Mouse (Mus musculus) natural killer cell, adult 2 months (primary cell): ENCODE data around the gene Ndufv1.

Experiments used
- DNase-seq, 2 experiments: peaks; one replicate each; pipeline ENCODE4 v3.0.0; 2022; ENCODE audit warnings: low spot score in 2 of 2

Gene Ndufv1

GRCm38 (mm10) chr19:4001752-4002151 lies 10.9 kb downstream of the Ndufv1 start:
- DNase-seq = no peak

DNA sequence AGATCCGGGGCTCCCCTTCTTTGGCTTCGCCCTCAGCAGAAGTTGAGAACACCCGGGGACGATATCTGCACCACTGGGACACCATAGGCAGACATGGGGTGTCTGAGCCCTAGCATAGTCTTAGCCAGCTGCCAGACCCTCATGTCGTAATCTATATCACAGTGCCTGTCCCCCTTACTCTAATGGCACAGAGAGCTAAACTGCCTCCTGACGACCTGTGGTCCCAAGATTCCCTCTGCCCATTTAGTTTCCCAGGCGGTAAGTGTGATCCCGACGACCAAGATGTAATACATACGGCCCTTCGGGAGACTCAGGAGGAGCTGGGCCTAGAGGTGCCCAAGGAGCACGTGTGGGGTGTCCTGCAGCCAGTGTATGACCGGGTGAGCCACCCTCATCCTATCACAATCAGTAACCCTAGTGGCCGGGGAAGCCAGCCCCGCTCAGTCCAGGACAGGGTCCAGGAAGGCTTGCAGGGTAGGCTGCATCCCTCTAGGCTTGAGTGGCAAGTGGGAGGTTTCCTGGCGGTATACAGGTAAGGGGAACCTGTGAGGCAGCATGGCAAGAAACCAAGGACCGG lies 11.6 kb downstream of the Ndufv1 start:
- no peak for DNase-seq

DNA sequence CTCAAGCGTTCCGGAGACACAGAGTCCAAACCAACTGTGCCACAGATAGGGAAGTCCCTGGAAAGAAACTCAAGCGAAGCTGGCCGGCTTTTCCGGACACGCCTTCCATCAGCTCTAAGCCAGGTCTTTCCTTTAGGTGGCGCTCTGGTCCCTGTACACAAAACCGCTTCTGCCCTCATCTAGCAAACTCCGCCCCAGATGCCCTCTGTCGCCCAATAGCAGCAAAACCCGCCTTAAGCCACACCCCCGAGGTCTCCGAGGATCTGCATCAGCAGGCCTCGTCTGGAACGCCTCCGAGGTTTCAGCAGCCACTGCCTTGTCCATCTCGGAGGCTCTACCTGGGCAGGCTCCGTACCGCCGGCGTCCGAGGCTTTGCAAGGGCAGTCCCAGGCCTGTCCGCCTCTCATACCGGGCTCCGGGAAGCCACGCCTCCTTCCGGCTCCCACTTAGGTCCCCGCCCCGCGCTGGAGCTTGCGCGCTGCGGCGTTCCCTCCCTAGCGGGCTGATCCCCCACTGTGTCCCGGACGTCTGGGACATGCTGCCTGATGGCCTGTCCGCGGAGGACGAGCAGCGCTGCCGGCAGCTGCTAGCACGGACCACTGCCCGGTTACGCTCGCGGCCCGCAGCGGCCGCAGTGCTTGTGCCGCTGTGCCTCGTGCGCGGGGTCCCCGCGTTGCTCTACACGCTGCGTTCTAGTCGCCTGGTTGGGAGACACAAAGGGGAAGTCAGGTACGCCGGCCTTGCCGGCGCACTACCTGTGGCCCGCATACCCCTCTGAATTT lies 12.3 kb downstream of the Ndufv1 start, which contains the start of the genes Nudt8 and Gm49405:
TSS of gene Nudt8 (plus strand) at position 462 of the 782 bp plus-strand sequence.
TSS of gene Gm49405 (plus strand) at position 508 of the 782 bp plus-strand sequence.
- peak; percentile 96 to 97 for DNase-seq

- no peak for DNase-seq
Measured at GRCm38 (mm10) chr19:3999121-3999730, 13.4 kb downstream of the Ndufv1 start.

GRCm38 (mm10) chr19:3998335-3998734 lies 14.3 kb downstream of the Ndufv1 start:
- DNase-seq = no peak

GRCm38 (mm10) chr19:3997231-3997630 lies 15.4 kb downstream of the Ndufv1 start:
- no peak for DNase-seq

- no peak for DNase-seq
Measured at GRCm38 (mm10) chr19:3996747-3997146, 15.9 kb downstream of the Ndufv1 start.

DNA sequence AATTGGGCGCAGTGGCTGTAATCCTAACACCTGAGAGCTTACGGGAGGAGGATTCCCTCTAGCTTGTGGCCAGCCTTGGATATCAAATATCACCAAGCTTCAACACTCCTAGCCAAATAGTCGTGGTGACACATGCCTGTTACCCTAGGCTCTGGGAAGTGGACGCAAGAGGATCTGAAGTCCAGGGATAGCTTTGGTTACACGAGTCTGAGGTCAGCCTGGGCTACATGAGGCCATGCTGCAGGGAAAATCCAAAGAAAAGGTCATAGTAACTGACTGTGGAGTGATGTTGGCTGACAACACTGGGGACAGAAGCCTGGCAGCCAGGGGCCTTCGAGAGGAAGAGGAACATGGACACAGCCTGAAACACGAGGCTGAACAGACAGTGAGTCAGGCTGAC lies 16.5 kb downstream of the Ndufv1 start:
- no peak for DNase-seq

DNA sequence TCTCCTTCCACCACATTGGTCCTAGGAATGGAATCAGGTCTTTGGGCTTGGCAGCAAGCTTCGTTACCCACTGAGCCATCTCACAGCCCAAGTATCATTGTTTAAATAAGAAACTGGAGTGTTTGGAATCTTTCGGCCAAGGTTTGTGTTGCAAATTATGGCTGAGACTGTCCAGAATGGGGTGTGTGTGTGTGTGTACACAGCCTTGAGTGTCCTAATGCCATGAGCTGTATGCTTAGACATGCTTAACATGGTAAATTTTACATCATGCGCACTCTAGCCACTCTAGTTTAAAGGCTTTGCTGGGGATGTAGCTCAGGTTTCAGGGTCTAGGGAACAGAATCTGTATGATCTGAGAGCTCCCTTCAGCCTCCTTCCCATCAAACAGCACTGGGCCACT lies 17.1 kb downstream of the Ndufv1 start:
- DNase-seq = no peak

DNA sequence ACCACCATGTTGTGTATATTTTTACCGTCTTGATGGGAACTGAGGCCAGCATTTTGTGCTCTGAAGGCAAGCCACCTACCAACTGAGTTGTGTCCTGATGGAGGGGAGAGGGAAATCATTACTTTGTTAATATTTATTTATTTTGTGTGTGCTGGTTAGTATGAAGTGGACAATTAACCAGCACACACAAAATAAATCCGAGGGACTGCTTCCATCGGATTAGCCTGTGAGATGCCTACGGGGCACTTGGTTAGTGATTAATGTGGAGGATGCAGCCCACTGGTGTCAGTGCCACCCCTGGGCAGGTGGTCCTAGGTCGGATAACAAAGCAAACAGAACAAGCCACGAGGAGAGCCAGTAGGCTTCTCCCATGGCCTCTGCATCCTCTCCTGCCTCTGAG lies 17.7 kb downstream of the Ndufv1 start:
- DNase-seq = no peak

DNA sequence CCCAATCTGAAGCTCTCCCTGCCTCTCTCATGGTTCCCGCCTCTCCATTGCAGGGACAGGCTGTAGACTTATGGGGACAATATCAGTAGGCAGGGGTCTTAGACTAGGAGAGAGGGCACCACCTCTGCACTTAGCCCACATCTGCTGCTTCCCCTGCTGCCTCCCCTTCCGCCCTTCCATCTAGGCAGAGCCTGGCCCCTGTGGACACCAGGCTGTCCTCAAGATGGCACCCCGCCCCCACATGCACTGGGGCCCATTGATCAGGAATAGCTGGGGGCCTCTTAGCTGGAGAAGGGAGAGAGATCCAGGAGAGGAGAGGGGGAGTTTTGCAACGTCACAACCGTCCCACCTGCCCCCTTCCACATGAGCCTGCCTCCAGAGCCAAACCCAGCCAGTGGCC lies 20.2 kb downstream of the Ndufv1 start, which contains the start of gene Tbx10:
TSS of gene Tbx10 (plus strand) at position 337 of the 400 bp plus-strand sequence.
- no peak for DNase-seq

DNA sequence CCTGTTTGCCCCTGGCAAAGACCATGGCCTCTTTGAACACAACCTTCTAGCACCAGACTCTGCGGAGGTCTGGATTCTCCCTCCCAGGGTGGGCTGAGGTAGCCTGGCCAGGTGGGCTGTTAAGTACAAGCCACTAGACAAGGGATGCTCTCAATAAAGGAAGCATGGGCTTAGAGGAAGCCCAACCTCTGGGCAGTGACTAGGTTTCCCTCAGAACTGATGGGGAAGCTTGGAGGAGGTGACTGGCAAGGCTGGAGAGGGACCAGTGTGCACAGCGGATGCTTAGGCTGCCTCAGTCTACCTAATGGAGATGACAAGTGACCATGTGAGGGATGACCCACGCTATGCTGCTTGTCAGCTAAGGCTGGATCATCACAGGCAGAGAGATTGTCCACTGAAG lies 20.6 kb downstream of the Ndufv1 start:
- DNase-seq = no peak

DNA sequence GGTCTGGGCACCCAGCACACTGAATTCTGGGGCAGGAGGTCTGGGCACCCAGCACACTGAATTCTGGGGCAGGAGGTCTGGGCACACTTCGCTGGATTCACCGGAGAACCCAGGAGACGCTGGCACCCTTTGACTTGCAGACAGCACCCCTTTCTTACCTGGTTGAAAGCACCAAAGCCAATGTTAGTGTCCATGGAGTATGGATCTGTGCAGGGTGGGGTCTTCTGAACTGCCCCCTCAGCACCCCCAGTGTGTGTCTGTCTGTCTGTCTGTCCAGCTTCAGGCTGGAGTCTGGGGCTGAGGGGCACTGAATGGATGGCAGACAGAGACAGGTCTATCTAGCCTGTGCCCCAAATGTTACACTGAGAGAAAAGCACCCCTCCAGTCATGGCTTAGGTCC lies 21.0 kb downstream of the Ndufv1 start:
- no peak for DNase-seq

DNA sequence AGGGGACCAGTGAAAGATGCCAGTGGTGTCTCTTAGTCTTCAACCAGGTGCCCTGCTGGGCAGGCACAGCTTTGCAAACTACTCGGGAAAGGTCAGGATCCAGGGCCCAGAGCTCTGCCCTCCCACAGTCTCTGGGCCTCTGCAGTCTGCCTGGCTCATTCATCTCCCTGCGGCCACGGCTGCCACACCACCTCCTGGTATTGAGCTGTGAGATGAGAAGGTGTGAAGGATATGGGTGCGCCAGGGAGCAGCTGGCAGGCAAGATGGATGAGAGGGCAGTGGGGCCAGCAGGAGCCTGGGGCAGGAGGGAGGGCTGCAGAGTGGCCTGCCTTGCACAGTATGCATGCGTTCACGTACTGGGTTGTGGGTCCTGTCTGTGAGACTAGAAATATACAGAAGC lies 21.8 kb downstream of the Ndufv1 start:
- DNase-seq = no peak

DNA sequence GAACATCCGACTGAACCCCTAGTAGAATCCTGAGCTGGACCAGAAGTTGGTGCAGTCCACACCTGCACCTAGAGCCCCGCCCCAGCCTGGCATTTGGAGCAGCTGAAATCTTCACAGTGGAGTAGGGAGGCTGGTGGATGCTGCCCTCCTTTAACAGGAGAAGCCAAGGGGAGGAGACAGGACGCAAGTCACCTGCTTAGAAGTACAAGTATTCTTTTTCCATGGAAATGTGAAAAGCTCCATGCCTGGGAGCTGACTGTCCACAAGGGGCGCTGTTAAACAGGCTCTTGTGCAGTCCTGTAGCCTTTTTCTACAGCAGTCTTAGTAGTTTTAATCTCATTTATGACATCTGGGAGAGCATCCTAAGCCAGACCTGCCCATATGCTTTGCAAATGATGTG lies 23.9 kb downstream of the Ndufv1 start:
- no peak for DNase-seq

DNA sequence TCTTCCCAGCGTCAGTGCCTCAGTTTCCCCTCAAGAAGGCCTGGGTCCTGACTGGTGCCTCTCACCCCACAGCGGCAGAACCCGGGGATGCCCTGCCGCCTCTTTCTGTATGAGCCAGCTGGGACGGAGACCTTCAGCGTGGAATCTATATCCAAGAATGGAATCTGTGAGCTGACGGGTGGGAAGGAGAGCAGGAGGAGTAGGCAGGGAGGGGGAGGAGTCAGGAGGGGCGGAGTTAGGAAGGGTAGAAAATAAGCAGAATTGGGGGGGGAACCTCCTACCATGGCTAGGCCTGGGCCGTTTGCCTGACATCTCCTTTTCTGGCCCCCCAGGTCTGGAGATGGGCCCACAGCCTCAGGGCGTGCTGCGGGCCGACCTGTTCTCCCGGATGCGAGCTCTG lies 24.5 kb downstream of the Ndufv1 start:
- DNase-seq = no peak

- no peak for DNase-seq
Measured at GRCm38 (mm10) chr19:3986334-3986733, 26.3 kb downstream of the Ndufv1 start, which contains the start of gene Acy3. Gene Acy3 (plus strand): TSS chr19:3986570.

- DNase-seq = no peak
Measured at GRCm38 (mm10) chr19:3985261-3985681, 27.3 kb downstream of the Ndufv1 start.

DNA sequence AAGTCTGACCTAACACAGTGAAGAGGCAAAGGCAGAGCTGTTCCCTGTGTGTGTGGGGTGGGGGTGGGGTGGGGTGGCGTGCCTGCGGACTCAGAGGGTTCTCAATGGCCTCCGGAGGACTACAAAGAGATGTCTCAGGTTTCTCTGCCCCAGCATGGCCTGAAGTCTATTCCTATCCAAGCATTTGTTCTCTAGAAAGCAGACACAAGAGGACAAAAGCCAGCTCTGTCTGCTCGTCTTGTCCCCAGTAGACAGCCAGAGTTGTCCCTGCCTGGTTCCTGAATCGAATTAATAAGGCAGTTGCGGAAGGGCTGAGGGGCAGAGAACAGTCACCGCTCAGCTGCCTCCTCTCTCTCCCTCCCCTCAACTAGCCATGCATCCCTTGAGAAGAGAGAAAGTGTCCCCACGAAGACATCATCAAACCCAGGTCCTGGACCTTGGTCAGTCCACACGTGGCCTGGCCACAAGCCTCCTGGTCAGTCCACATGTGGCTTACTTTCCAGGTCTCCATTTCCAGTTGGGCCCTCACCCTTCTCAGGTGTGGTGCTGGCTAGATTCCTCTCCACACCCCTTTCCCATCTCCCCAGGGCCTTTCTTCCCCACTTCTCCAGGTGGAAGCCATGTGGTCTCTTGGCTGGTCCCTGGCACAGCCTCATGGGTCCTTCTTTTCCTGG lies 28.9 kb downstream of the Ndufv1 start:
- DNase-seq = no peak

DNA sequence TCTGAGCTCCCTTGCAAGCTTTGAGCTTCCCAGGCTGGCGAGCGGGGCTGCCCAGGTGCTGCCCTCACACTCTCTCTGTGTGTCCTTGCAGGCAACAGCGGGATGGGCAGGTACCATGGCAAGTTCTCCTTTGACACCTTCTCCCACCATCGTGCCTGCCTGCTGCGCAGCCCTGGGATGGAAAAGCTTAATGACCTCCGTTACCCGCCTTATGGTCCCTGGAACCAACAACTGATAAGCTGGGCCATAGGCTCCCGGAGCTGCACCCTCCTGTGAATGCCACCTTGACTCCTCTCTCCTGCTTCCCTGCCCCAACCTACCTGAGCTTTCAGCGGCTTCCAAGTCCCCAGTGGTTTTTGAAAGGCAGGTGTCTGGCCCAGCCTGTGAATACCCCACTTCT lies 31.7 kb downstream of the Ndufv1 start:
- DNase-seq = no peak

- DNase-seq = peak; percentile 75 to 80
Measured at GRCm38 (mm10) chr19:3980309-3980708, 32.3 kb downstream of the Ndufv1 start.

DNA sequence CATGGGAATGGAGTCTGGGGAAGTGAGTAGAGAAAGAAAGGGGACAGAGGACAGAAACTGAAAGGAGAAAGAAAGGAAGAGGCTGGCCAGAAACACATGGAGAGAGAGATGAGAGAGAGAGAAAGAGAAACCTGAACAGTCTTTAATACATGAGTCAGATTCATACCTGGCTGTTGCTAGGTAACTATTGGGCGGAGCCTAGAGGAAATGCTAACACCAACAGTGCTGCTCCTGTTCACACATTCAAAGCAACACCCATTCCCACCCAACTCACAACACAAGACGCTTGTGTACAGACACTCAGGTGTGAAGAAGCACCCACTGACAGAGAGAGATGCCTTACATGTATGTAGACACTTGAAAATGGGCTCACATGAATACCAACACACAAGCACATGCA lies 36.7 kb downstream of the Ndufv1 start:
- peak in 1 of 2 experiments; percentile 20 for DNase-seq
